Mouse (Mus musculus) urinary bladder, adult 2 months (tissue): ENCODE data around the gene Fam49a. TPM values are rescaled to one million over a fixed set of nuclear protein-coding genes. Genes with fewer than 3 reads are reported as not detected.

Source experiments
- DNase-seq: peaks from one replicate; pipeline ENCODE4 v3.0.0; 2022; ENCODE audit warnings: low spot score
- polyA plus RNA-seq: library from polyadenylated mRNA; depleted of rRNA; stranded (reverse); fragments of >200 nt; gene quantifications from 2 replicates; pipeline ENCODE4 v1.2.3, GENCODE M21; 2012

The Fam49a gene
- polyA plus RNA-seq, 1 experiment, result 12.3 TPM

GRCm38 (mm10) chr12:12270495-12270894, 8.6 kb downstream of the Fam49a start:
- DNase-seq, result no peak

- DNase-seq, result no peak
These were observed 12.2 kb downstream of the Fam49a start for GRCm38 (mm10) chr12:12274115-12274514.

GRCm38 (mm10) chr12:12275124-12275779, 13.3 kb downstream of the Fam49a start:
- no peak for DNase-seq

GRCm38 (mm10) chr12:12277741-12278463, 16.0 kb downstream of the Fam49a start:
- no peak for DNase-seq

GRCm38 (mm10) chr12:12278464-12278872, 16.5 kb downstream of the Fam49a start:
- no peak for DNase-seq

GRCm38 (mm10) chr12:12283702-12284288, 21.9 kb downstream of the Fam49a start:
- DNase-seq, result no peak

- DNase-seq, result no peak
These were observed 22.6 kb downstream of the Fam49a start for GRCm38 (mm10) chr12:12284521-12284920.

- DNase-seq, result no peak
These were observed 25.3 kb downstream of the Fam49a start for GRCm38 (mm10) chr12:12287131-12287786.

GRCm38 (mm10) chr12:12287787-12288132, 25.8 kb downstream of the Fam49a start:
- no peak for DNase-seq

GRCm38 (mm10) chr12:12288586-12288985, 26.6 kb downstream of the Fam49a start:
- DNase-seq, result no peak

GRCm38 (mm10) chr12:12289636-12290035, 27.7 kb downstream of the Fam49a start:
- DNase-seq, result no peak

- no peak for DNase-seq
These were observed 30.2 kb downstream of the Fam49a start for GRCm38 (mm10) chr12:12292043-12292618.

- DNase-seq, result no peak
These were observed 32.6 kb downstream of the Fam49a start for GRCm38 (mm10) chr12:12294380-12295171.

- DNase-seq, result no peak
These were observed 36.5 kb downstream of the Fam49a start for GRCm38 (mm10) chr12:12298451-12298850.

GRCm38 (mm10) chr12:12299303-12299702, 37.4 kb downstream of the Fam49a start:
- no peak for DNase-seq

- no peak for DNase-seq
These were observed 39.2 kb downstream of the Fam49a start for GRCm38 (mm10) chr12:12301149-12301548.

- no peak for DNase-seq
These were observed 39.9 kb downstream of the Fam49a start for GRCm38 (mm10) chr12:12301815-12302214.

GRCm38 (mm10) chr12:12306214-12306613, 44.3 kb downstream of the Fam49a start:
- no peak for DNase-seq

- DNase-seq, result no peak
These were observed 44.9 kb downstream of the Fam49a start for GRCm38 (mm10) chr12:12306814-12307213.

- no peak for DNase-seq
These were observed 45.3 kb downstream of the Fam49a start for GRCm38 (mm10) chr12:12307245-12307644.

GRCm38 (mm10) chr12:12313437-12313836, 51.5 kb downstream of the Fam49a start:
- DNase-seq, result no peak
